Mouse (Mus musculus): Measurements from ENCODE around the gene Dctn1. TPM values are rescaled to one million over a fixed set of nuclear protein-coding genes. Genes with fewer than 3 reads are reported as not detected.

The Dctn1 gene
- total RNA-seq (2018; cell fraction: chromatin; rRNA removed), result 100 to 1,000 TPM in 21 of 26 experiments, 10 to 100 TPM in 5; 38.9 to 279 (median 182) TPM
- 10 to 100 TPM; 45.0 to 86.2 (median 63.7) TPM for total RNA-seq (2018; cell fraction: cytosol; rRNA removed)
- total RNA-seq (2018; cell fraction: nucleus; rRNA removed), result 100 to 1,000 TPM in 11 of 26 experiments, 10 to 100 TPM in 15; 54.9 to 140 (median 98.2) TPM
- 61.5 to 68.3 TPM (median 66.2 TPM) in 3 replicates for polyA plus RNA-seq (2018)

- WGBS (ENCODE audit: missing documents), result 0% methylated on average over 58 of the region's 58 CpGs
- Histone ChIP-seq H3K79me2 (ENCODE audit: inconsistent target) (peaks cover 48% of the 10 kb centered on the region), H3K36me3 (ENCODE audit: inconsistent target) (no peaks in the 10 kb centered on the region), H3K4me3 (ENCODE audit: inconsistent target) (peak within 1 kb of the TSS; percentile 83), H3K27ac (peak within 1 kb of the TSS; percentile 89)
Measured at GRCm38 (mm10) chr6:83165607-83166242, at the start of gene Dctn1. Dctn1 (plus strand) TSS chr6:83165920.

- 84% methylated on average over 11 of the region's 11 CpGs for WGBS (ENCODE audit: missing documents)
- H3K79me2 ChIP-seq (ENCODE audit: inconsistent target), result peaks cover 24% of the 10 kb centered on the region; the same call in 1 of the 2 replicates
- H3K36me3 ChIP-seq (ENCODE audit: inconsistent target), result no peaks in the 10 kb centered on the region
- H3K27ac ChIP-seq, result 0 out of 2 replicates have a peak overlapping the region, but pooled peaks have one; percentile 15
- H3K4me3 ChIP-seq (ENCODE audit: inconsistent target), result peak overlapping the region; percentile 64
Measured at GRCm38 (mm10) chr6:83116373-83117164, 49.2 kb upstream of the Dctn1 start.

GRCm38 (mm10) chr6:83117165-83117438 lies 48.6 kb upstream of the Dctn1 start:
- H3K27ac ChIP-seq, result no peak overlapping the region
- H3K4me3 ChIP-seq (ENCODE audit: inconsistent target), result no peak overlapping the region
- 97% methylated on average over 3 of the region's 4 CpGs for WGBS (ENCODE audit: missing documents)
- peaks cover 24% of the 10 kb centered on the region; the same call in 1 of the 2 replicates for H3K79me2 ChIP-seq (ENCODE audit: inconsistent target)
- H3K36me3 ChIP-seq (ENCODE audit: inconsistent target), result no peaks in the 10 kb centered on the region

- Histone ChIP-seq H3K79me2 (ENCODE audit: inconsistent target) (peaks cover 24% of the 10 kb centered on the region; the same call in 1 of the 2 replicates), H3K4me3 (ENCODE audit: inconsistent target) (no peak overlapping the region), H3K27ac (no peak overlapping the region), H3K36me3 (ENCODE audit: inconsistent target) (no peaks in the 10 kb centered on the region)
- 90% methylated on average over 11 of the region's 13 CpGs for WGBS (ENCODE audit: missing documents)
Measured at GRCm38 (mm10) chr6:83117616-83118015, 48.1 kb upstream of the Dctn1 start.

- H3K79me2 ChIP-seq (ENCODE audit: inconsistent target), result peaks cover 24% of the 10 kb centered on the region; the same call in 1 of the 2 replicates
- 92% methylated on average over 11 of the region's 11 CpGs for WGBS (ENCODE audit: missing documents)
- no peaks in the 10 kb centered on the region for H3K36me3 ChIP-seq (ENCODE audit: inconsistent target)
- H3K4me3 ChIP-seq (ENCODE audit: inconsistent target), result no peak overlapping the region
- H3K27ac ChIP-seq, result no peak overlapping the region
Measured at GRCm38 (mm10) chr6:83118369-83118768, 47.4 kb upstream of the Dctn1 start.

- Histone ChIP-seq H3K36me3 (ENCODE audit: inconsistent target) (no peaks in the 10 kb centered on the region), H3K79me2 (ENCODE audit: inconsistent target) (peaks cover 18% of the 10 kb centered on the region; the same call in 1 of the 2 replicates), H3K27ac (no peak overlapping the region), H3K4me3 (ENCODE audit: inconsistent target) (no peak overlapping the region)
- 43% methylated on average over 14 of the region's 14 CpGs for WGBS (ENCODE audit: missing documents)
Measured at GRCm38 (mm10) chr6:83118825-83119733, 46.6 kb upstream of the Dctn1 start.

- WGBS (ENCODE audit: missing documents), result 31% methylated on average over 7 of the region's 7 CpGs
- H3K79me2 ChIP-seq (ENCODE audit: inconsistent target), result peaks cover 19% of the 10 kb centered on the region; the same call in 1 of the 2 replicates
- no peak overlapping the region for H3K4me3 ChIP-seq (ENCODE audit: inconsistent target)
- H3K27ac ChIP-seq, result no peak overlapping the region
- H3K36me3 ChIP-seq (ENCODE audit: inconsistent target), result no peaks in the 10 kb centered on the region
Measured at GRCm38 (mm10) chr6:83119734-83120051, 46.0 kb upstream of the Dctn1 start.

GRCm38 (mm10) chr6:83120930-83121862 lies 44.5 kb upstream of the Dctn1 start, which contains the start of gene Wbp1:
Wbp1 (minus strand) TSS chr6:83121559.
- Histone ChIP-seq H3K4me3 (ENCODE audit: inconsistent target) (peak within 1 kb of the TSS; percentile 54), H3K27ac (peak within 1 kb of the TSS; percentile 27), H3K79me2 (ENCODE audit: inconsistent target) (peaks cover 10% of the 10 kb centered on the region; the same call in 1 of the 2 replicates), H3K36me3 (ENCODE audit: inconsistent target) (no peaks in the 10 kb centered on the region)
- under 1% methylated on average over 38 of the region's 38 CpGs for WGBS (ENCODE audit: missing documents)

- H3K4me3 ChIP-seq (ENCODE audit: inconsistent target), result peak overlapping the region; percentile 31
- no peaks in the 10 kb centered on the region for H3K36me3 ChIP-seq (ENCODE audit: inconsistent target)
- 7% methylated on average over 50 of the region's 52 CpGs for WGBS (ENCODE audit: missing documents)
- no peak overlapping the region for H3K27ac ChIP-seq
- H3K79me2 ChIP-seq (ENCODE audit: inconsistent target), result peaks cover 8% of the 10 kb centered on the region; the same call in 1 of the 2 replicates
Measured at GRCm38 (mm10) chr6:83121863-83122710, 43.6 kb upstream of the Dctn1 start.

GRCm38 (mm10) chr6:83122961-83123360 lies 42.8 kb upstream of the Dctn1 start:
- Histone ChIP-seq H3K79me2 (ENCODE audit: inconsistent target) (peaks cover 8% of the 10 kb centered on the region; the same call in 1 of the 2 replicates), H3K36me3 (ENCODE audit: inconsistent target) (no peaks in the 10 kb centered on the region), H3K27ac (no peak overlapping the region), H3K4me3 (ENCODE audit: inconsistent target) (no peak overlapping the region)
- 99% methylated on average over 5 of the region's 5 CpGs for WGBS (ENCODE audit: missing documents)

GRCm38 (mm10) chr6:83124851-83125312 lies 40.8 kb upstream of the Dctn1 start:
- Histone ChIP-seq H3K36me3 (ENCODE audit: inconsistent target) (no peaks in the 10 kb centered on the region), H3K4me3 (ENCODE audit: inconsistent target) (peak overlapping the region; percentile 97), H3K27ac (peak overlapping the region; percentile 51), H3K79me2 (ENCODE audit: inconsistent target) (peaks cover 8% of the 10 kb centered on the region; the same call in 1 of the 2 replicates)
- under 1% methylated on average over 30 of the region's 30 CpGs for WGBS (ENCODE audit: missing documents)

- no peaks in the 10 kb centered on the region for H3K36me3 ChIP-seq (ENCODE audit: inconsistent target)
- H3K4me3 ChIP-seq (ENCODE audit: inconsistent target), result peak within 1 kb of the TSS; percentile 97
- peak within 1 kb of the TSS; percentile 51 for H3K27ac ChIP-seq
- WGBS (ENCODE audit: missing documents), result 43% methylated on average over 5 of the region's 5 CpGs
- peaks cover 8% of the 10 kb centered on the region; the same call in 1 of the 2 replicates for H3K79me2 ChIP-seq (ENCODE audit: inconsistent target)
Measured at GRCm38 (mm10) chr6:83125331-83125730, 40.4 kb upstream of the Dctn1 start, which contains the start of gene Ino80b. Ino80b (minus strand) TSS chr6:83125431.

All from macrophage (primary cell).